Mouse (Mus musculus) liver, postnatal 0 days (tissue): ENCODE results near the gene Mcl1.

Experiments used
- CTCF ChIP-seq: sonication (generic); IDR thresholded peaks from 2 replicates; pipeline ENCODE4 v1.5.1; 2016; ENCODE audit warnings: antibody characterized with exemption, low read depth
- EP300 ChIP-seq: IDR thresholded peaks from 2 replicates; pipeline ENCODE4 v1.6.1; 2016; ENCODE audit warnings: antibody characterized with exemption, low read depth, mild to moderate bottlenecking

- no peak for TF ChIP-seq CTCF
- no peak for TF ChIP-seq EP300
These were observed 5.0 kb upstream of the Mcl1 start for GRCm38 (mm10) chr3:95653473-95654034.
